Mouse (Mus musculus): Measurements from ENCODE around the gene Olfr608. TPM values are rescaled to one million over a fixed set of nuclear protein-coding genes. Genes with fewer than 3 reads are reported as not detected.
"Not testable (repeated sequence)": the region's sequence is repeated elsewhere in the genome, so short reads cannot be mapped to it uniquely, and the experiment has no call there.

The Olfr608 gene
- not detected for total RNA-seq (2021)
- long read RNA-seq, experiment 1 = 0 reads
- long read RNA-seq, experiment 2 = 0 reads

DNA sequence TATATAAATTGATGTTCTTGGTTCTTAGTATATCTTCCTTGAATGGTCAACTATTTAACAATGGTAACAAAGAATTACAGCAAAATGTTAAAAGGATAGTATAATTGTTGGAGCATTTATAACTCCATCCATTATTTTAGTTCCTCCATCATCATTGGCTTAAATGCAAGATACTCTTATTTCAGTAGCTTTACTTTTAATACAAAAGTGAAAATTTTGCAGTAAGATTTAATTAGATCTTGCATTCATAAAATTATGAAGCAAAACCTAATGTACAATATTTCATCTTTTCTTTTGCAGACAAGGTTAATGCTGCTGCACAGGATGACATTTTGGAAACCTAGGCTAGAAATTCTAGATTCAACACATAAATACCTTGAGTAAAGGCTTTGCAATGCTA is at the start of gene Olfr608:
Gene Olfr608, plus strand, starts transcription at position 301 of the 400 bp plus-strand sequence.
- no peak for DNase-seq

DNA sequence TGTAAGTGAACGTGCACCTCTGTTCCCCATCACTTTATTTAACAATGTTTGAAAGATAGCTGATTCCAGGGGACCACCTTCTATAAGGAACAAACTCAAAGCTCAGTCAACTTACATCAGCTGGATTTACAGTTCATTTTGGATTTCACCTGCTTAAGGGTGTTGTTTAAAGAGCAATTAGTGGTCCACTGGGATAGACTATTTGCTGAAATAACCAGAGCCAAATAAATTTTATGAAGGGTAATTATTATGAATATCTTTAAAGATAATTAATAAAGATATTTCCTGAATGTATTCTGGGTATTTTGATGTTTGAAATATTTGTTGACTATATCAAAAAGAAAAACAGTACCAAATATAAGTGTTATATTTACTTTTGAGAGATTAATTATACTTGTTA is 24.3 kb upstream of the Olfr608 start, which contains the start of gene Olfr605:
Gene Olfr605, minus strand, starts transcription at position 101 of the 400 bp plus-strand sequence.
- no peak for DNase-seq

GRCm38 (mm10) chr7:103448746-103449145 is 20.9 kb upstream of the Olfr608 start, which contains the start of gene Olfr606:
Olfr606 (plus strand) TSS chr7:103449046.
- DNase-seq = no peak

DNA sequence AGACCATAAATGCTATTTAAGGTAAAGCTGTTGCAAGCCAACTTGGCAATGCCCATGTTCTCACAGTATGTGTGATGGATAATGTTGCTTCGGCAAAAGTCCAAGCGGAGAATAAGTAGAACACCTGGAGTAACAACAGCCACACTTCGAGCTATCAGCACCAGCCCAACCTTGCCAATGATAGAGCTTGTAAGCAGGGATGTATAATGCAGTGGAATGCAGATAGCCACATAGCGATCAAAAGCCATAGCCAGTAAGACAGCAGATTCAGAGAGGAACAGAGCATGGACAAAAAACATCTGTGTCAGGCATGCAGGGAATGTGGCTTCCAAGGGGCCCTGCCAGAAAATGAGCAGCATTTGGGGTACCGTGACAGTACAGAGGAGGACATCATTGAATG is 9.1 kb upstream of the Olfr608 start:
- no peak for DNase-seq

DNA sequence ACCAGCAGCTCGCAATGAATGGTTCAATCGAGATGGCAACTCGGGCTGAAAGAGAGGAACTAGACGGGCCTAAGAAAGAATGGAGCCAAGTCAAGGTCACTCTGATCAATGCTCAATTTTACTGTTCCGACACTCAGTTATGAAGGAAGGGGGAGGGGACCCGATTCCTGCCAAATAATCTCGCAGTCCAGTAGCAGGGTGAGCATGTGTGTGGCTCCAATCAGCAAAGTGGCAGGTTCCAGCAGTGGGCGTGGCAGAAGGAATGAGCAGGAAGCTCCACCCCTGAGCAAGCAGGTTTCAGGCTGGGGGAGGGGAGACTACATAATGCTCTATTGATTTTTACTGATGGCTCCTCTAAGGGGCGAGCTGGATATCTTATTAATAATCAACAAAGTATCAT is 7.4 kb downstream of the Olfr608 start:
- DNase-seq = not testable (repeated sequence)

GRCm38 (mm10) chr7:103497962-103498361 is 28.3 kb downstream of the Olfr608 start, which contains the start of gene Olfr609:
Olfr609 (minus strand) TSS chr7:103498062.
- no peak for DNase-seq

GRCm38 (mm10) chr7:103512022-103512421 is 42.3 kb downstream of the Olfr608 start, which contains the start of gene Olfr610:
Olfr610 (minus strand) TSS chr7:103512122.
- DNase-seq = no peak

- DNase-seq = not testable (repeated sequence)
Measured at GRCm38 (mm10) chr7:103520746-103521145, 51.1 kb downstream of the Olfr608 start, which contains the start of gene Olfr611. Olfr611 (minus strand) TSS chr7:103520846.

Other genes with a start within 250 kb of the Olfr608 start
- gene Usp17ld, start 217.4 kb upstream of the Olfr608 start, total RNA-seq (2021) = not detected
- not detected for gene Olfr596, start 164.2 kb upstream of the Olfr608 start, total RNA-seq (2021)
- gene Olfr597, start 153.6 kb upstream of the Olfr608 start, total RNA-seq (2021) = not detected
- gene Olfr598, start 146.3 kb upstream of the Olfr608 start, total RNA-seq (2021) = not detected
- not detected for gene Olfr599, start 134.0 kb upstream of the Olfr608 start, total RNA-seq (2021)
- gene Olfr600, start 120.2 kb upstream of the Olfr608 start, total RNA-seq (2021) = not detected
- not detected for gene Olfr601, start 107.2 kb upstream of the Olfr608 start, total RNA-seq (2021)
- gene Olfr603, start 83.7 kb upstream of the Olfr608 start, total RNA-seq (2021) = not detected
- gene Usp17lc, start 54.8 kb upstream of the Olfr608 start, total RNA-seq (2021) = not detected
- not detected for gene Olfr605, start 24.4 kb upstream of the Olfr608 start, total RNA-seq (2021)
- not detected for gene Olfr606, start 20.8 kb upstream of the Olfr608 start, total RNA-seq (2021)
- gene Olfr607, start 5.7 kb upstream of the Olfr608 start, total RNA-seq (2021) = not detected
- not detected for gene Olfr609, start 28.2 kb downstream of the Olfr608 start, total RNA-seq (2021)
- not detected for gene Olfr610, start 42.2 kb downstream of the Olfr608 start, total RNA-seq (2021)
- gene Olfr611, start 51.0 kb downstream of the Olfr608 start, total RNA-seq (2021) = not detected
- not detected for gene Olfr612, start 72.8 kb downstream of the Olfr608 start, total RNA-seq (2021)
- not detected for gene Olfr613, start 78.2 kb downstream of the Olfr608 start, total RNA-seq (2021)
- gene Olfr615, start 86.2 kb downstream of the Olfr608 start, total RNA-seq (2021) = not detected
- not detected for gene Olfr616, start 99.3 kb downstream of the Olfr608 start, total RNA-seq (2021)
- gene Olfr617, start 103.2 kb downstream of the Olfr608 start, total RNA-seq (2021) = not detected
- not detected for gene Olfr618, start 120.2 kb downstream of the Olfr608 start, total RNA-seq (2021)
- not detected for gene Olfr619, start 130.7 kb downstream of the Olfr608 start, total RNA-seq (2021)
- gene Olfr620, start 142.7 kb downstream of the Olfr608 start, total RNA-seq (2021) = not detected
- not detected for gene Olfr622, start 172.8 kb downstream of the Olfr608 start, total RNA-seq (2021)
- gene Olfr623, start 193.8 kb downstream of the Olfr608 start, total RNA-seq (2021) = not detected
- gene Olfr624, start 201.3 kb downstream of the Olfr608 start, total RNA-seq (2021) = not detected
- not detected for gene Olfr625-ps1, start 212.8 kb downstream of the Olfr608 start, total RNA-seq (2021)
- gene Olfr243, start 244.8 kb downstream of the Olfr608 start, total RNA-seq (2021) = not detected

Data from gastrocnemius, postnatal 25 days (tissue).